ENCODE assay signal across 9 mouse cellular contexts in the genomic region with DNA sequence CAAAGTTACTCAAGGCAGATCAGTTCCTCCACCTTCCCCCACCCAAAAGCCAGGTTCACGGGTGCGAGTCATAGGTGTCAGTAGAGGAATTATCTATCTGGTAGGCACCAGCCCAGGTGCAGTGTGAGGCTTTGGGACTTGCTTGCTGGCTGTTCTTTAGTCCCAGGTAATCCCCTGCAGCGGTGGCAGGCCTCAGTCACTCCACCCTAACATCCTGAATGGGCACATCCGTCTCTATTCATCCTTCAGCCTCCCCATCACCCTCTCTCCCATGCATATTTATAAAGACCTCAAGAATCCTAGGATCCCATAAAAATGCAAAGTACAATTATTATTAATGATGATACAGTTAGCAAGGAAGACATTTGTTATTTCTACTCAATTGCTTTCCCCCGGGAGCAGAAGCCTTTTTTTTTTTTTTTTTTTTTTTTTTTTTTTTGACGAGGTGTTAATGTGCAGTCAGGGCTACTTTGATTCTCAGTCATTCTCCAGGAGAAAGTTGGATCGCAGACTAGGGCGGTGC.
DNase-seq lines count a peak whose midpoint lies in the region; ATAC-seq and TF ChIP-seq lines count a peak whose summit lies in the region.
"Had no signal": no experiment of that assay in that cellular context is flagged by ENCODE, and none has a peak within 500 bp of the region (broad histone marks: within the 10 kb centered on the region; RNA-seq: fewer than 3 reads in every experiment).

No protein-coding gene starts in this region.

- no peaks in the 10 kb centered on the region for H3K36me3 ChIP-seq in lung, embryonic 16.5 days (ENCODE audit: control insufficient read depth, insufficient read depth, low read length)
- H3K36me3 ChIP-seq in forebrain, embryonic 10.5 days (replicated peaks), result no peaks in the 10 kb centered on the region
- no peaks in the 10 kb centered on the region for H3K36me3 ChIP-seq in intestine, postnatal 0 days (ENCODE audit: control insufficient read depth, insufficient read depth)

- peak; percentile 41; the same call in 1 of the 2 replicates for ATAC-seq in lung, embryonic 16.5 days (ENCODE audit: low read depth)
- no peak for ATAC-seq in intestine, postnatal 0 days

- no peak for TF ChIP-seq POLR2A in olfactory bulb, adult 2 months (IDR thresholded peaks at IDR 0.05; ENCODE audit: insufficient read depth, low read depth, low read length)

- no peak overlapping the region for H3K27ac ChIP-seq in lung, embryonic 16.5 days (ENCODE audit: low read length)
- peak overlapping the region; percentile 92 for H3K27ac ChIP-seq in forebrain, embryonic 10.5 days
- H3K27ac ChIP-seq in intestine, postnatal 0 days (ENCODE audit: low read depth, low read length), result no peak overlapping the region
- peak overlapping the region; percentile 16; the same call in 1 of the 2 replicates for H3K27ac ChIP-seq in olfactory bulb, adult 2 months (ENCODE audit: insufficient read depth, low read depth, low read length)

- H3K9me3 ChIP-seq in lung, embryonic 16.5 days (ENCODE audit: control insufficient read depth, low read length), result no peaks in the 10 kb centered on the region
- H3K9me3 ChIP-seq in forebrain, embryonic 10.5 days, result no peaks in the 10 kb centered on the region
- no peaks in the 10 kb centered on the region for H3K9me3 ChIP-seq in intestine, postnatal 0 days (ENCODE audit: control insufficient read depth)

- TF ChIP-seq CTCF in intestine, postnatal 0 days (IDR thresholded peaks at IDR 0.05; ENCODE audit: low read depth), result no peak
- TF ChIP-seq CTCF in olfactory bulb, adult 2 months (IDR thresholded peaks at IDR 0.05; ENCODE audit: insufficient read depth, low read depth, low read length), result no peak

- H3K27me3 ChIP-seq in lung, embryonic 16.5 days (ENCODE audit: control insufficient read depth, insufficient read depth, low read depth, low read length), result no peaks in the 10 kb centered on the region; the same call in 1 of the 2 replicates
- H3K27me3 ChIP-seq in forebrain, embryonic 10.5 days (ENCODE audit: poor library complexity, severe bottlenecking), result peaks cover 19% of the 10 kb centered on the region
- no peaks in the 10 kb centered on the region for H3K27me3 ChIP-seq in intestine, postnatal 0 days (replicated peaks; ENCODE audit: control insufficient read depth, insufficient read depth, low read length)

- H3K9ac ChIP-seq in lung, embryonic 16.5 days (ENCODE audit: low read length), result peak overlapping the region; percentile 61; the same call in 1 of the 2 replicates
- H3K9ac ChIP-seq in intestine, postnatal 0 days (ENCODE audit: low read depth, low read length), result no peak overlapping the region

- H3K4me3 ChIP-seq in lung, embryonic 16.5 days (ENCODE audit: low read length), result peak overlapping the region; percentile 39
- peak overlapping the region; percentile 50 for H3K4me3 ChIP-seq in forebrain, embryonic 10.5 days
- peak overlapping the region; percentile 35; the same call in 1 of the 2 replicates for H3K4me3 ChIP-seq in intestine, postnatal 0 days (ENCODE audit: low read depth, low read length)
- H3K4me3 ChIP-seq in olfactory bulb, adult 2 months (ENCODE audit: insufficient read depth, low read depth, low read length), result no peak overlapping the region

- WGBS in lung, embryonic 16.5 days, result 23% methylated on average over 8 of the region's 8 CpGs
- 17% methylated on average over 8 of the region's 8 CpGs for WGBS in forebrain, embryonic 10.5 days
- WGBS in intestine, postnatal 0 days, result 29% methylated on average over 8 of the region's 8 CpGs
- WGBS in olfactory bulb, adult 2 months, result 28% methylated on average over 8 of the region's 8 CpGs

- H3K4me2 ChIP-seq in lung, embryonic 16.5 days (ENCODE audit: low read depth, low read length), result peak overlapping the region; percentile 71
- H3K4me2 ChIP-seq in intestine, postnatal 0 days (replicated peaks; ENCODE audit: low read depth), result peak overlapping the region; percentile 81

- no peak for DNase-seq in lung, postnatal 4 days
- no peak for DNase-seq in forebrain, embryonic 10.5 days (ENCODE audit: extremely low spot score, low spot score)
- DNase-seq in cerebellum, adult 11 months, result no peak
- DNase-seq in adrenal gland, postnatal 4 days (ENCODE audit: low spot score in 2 of 2), result no peak
- DNase-seq in thymus, postnatal 25 days, result no peak
- DNase-seq: lung, adult 18-20 months had no signal

- H3K4me1 ChIP-seq in lung, embryonic 16.5 days (replicated peaks; ENCODE audit: control insufficient read depth, insufficient read depth, low read length), result peaks cover 13% of the 10 kb centered on the region
- H3K4me1 ChIP-seq in forebrain, embryonic 10.5 days, result peaks cover 35% of the 10 kb centered on the region
- no peaks in the 10 kb centered on the region for H3K4me1 ChIP-seq in intestine, postnatal 0 days (replicated peaks; ENCODE audit: control insufficient read depth, insufficient read depth, low read length)
- peaks cover 7% of the 10 kb centered on the region for H3K4me1 ChIP-seq in olfactory bulb, adult 2 months (ENCODE audit: control insufficient read depth, insufficient read depth, low read length)

Comparison
In these comparisons a context has a peak if more than half of its experiments do, and no peak if none do; other contexts are left out.
1. H3K27ac ChIP-seq: peak in forebrain, embryonic 10.5 days (single experiment) and olfactory bulb, adult 2 months (single experiment); none in lung, embryonic 16.5 days (single experiment) and intestine, postnatal 0 days (single experiment).